Comparison of ENCODE assay signal across 9 mouse cellular contexts in the genomic region with DNA sequence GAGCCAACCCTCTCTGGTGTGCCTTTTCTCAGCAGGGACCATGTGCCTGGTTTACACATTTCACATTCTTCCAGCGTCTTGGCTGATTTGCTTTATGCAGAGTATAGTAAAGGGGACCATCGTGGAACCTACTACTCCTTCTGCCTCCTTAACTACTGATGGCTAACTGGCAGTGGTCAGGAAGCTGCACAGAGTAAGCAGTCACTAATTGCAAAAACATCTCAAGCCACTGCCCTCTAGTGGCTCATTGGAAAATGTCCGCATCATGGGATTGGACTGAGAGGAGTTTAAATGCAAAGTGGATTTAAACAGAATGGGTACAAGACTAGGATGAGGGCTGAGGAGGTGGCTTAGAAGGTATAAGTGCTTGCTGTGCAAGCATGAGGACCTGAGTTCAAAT. TPM values are rescaled to one million over a fixed set of nuclear protein-coding genes. Genes with fewer than 3 reads are reported as not detected.
DNase-seq lines count a peak whose midpoint lies in the region; ATAC-seq and TF ChIP-seq lines count a peak whose summit lies in the region.
"Had no signal": no experiment of that assay in that cellular context is flagged by ENCODE, and none has a peak within 500 bp of the region (broad histone marks: within the 10 kb centered on the region; RNA-seq: fewer than 3 reads in every experiment).

No protein-coding gene starts in this region.

- H3K9ac ChIP-seq in neural tube, embryonic 15.5 days (replicated peaks): no peak overlapping the region
- no peak overlapping the region for H3K9ac ChIP-seq in midbrain, embryonic 13.5 days (replicated peaks)

- no peak for ATAC-seq in neural tube, embryonic 15.5 days (ENCODE audit: low FRiP score)
- peak; percentile 65 to 72 for ATAC-seq in hematopoietic stem cell, adult 5-6 weeks (replicated peaks in 1 of 2; ENCODE audit: insufficient read depth in 1 of 2, low FRiP score in 2 of 2, low TSS enrichment in 1 of 2, low read depth in 1 of 2, poor library complexity in 2 of 2, severe bottlenecking in 2 of 2)
- peak; percentile 81 for ATAC-seq in midbrain, embryonic 13.5 days

- TF ChIP-seq CTCF in cerebellum, adult 2 months (IDR thresholded peaks at IDR 0.05; ENCODE audit: borderline replicate concordance, insufficient read depth, low read depth, low read length): peak; percentile 48; the same call in 1 of the 2 replicates
- peak; percentile 85 for TF ChIP-seq CTCF in layer of hippocampus, adult 2 months (conservative IDR thresholded peaks at IDR 0.05)

- 25% methylated on average over 3 of the region's 3 CpGs for WGBS in neural tube, embryonic 15.5 days
- 16% methylated on average over 3 of the region's 3 CpGs for WGBS in cerebellum, adult 2 months
- WGBS in midbrain, embryonic 13.5 days: 23% methylated on average over 3 of the region's 3 CpGs

- no peak overlapping the region for H3K4me3 ChIP-seq in neural tube, embryonic 15.5 days (replicated peaks)
- H3K4me3 ChIP-seq in cerebellum, adult 2 months (replicated peaks; ENCODE audit: insufficient read depth, low read depth, low read length): no peak overlapping the region
- H3K4me3 ChIP-seq in layer of hippocampus, adult 2 months: no peak overlapping the region
- no peak overlapping the region for H3K4me3 ChIP-seq in midbrain, embryonic 13.5 days (replicated peaks)

- H3K27ac ChIP-seq in neural tube, embryonic 15.5 days (replicated peaks): no peak overlapping the region
- H3K27ac ChIP-seq in cerebellum, adult 2 months (ENCODE audit: insufficient read depth, low read length): no peak overlapping the region
- H3K27ac ChIP-seq in layer of hippocampus, adult 2 months: no peak overlapping the region
- no peak overlapping the region for H3K27ac ChIP-seq in midbrain, embryonic 13.5 days

- no peaks in the 10 kb centered on the region for H3K9me3 ChIP-seq in neural tube, embryonic 15.5 days (replicated peaks)
- no peaks in the 10 kb centered on the region for H3K9me3 ChIP-seq in midbrain, embryonic 13.5 days

- H3K4me1 ChIP-seq in neural tube, embryonic 15.5 days: no peaks in the 10 kb centered on the region
- H3K4me1 ChIP-seq in cerebellum, adult 2 months (ENCODE audit: control insufficient read depth, insufficient read depth, low read length): no peaks in the 10 kb centered on the region
- no peaks in the 10 kb centered on the region for H3K4me1 ChIP-seq in midbrain, embryonic 13.5 days (replicated peaks)

- H3K4me2 ChIP-seq in neural tube, embryonic 15.5 days: no peak overlapping the region
- H3K4me2 ChIP-seq in midbrain, embryonic 13.5 days (replicated peaks): no peak overlapping the region

- no peak for TF ChIP-seq POLR2A in cerebellum, adult 2 months (IDR thresholded peaks at IDR 0.05; ENCODE audit: borderline replicate concordance, insufficient read depth, low read length)

- DNase-seq in neural tube, embryonic 10.5 days (ENCODE audit: extremely low spot score, low spot score): peak; percentile 57
- DNase-seq in cerebellum, adult 2 months: peak; percentile 17
- peak; percentile 9 to 23 for DNase-seq in layer of hippocampus, adult 2 months (ENCODE audit: low spot score in 2 of 2)
- no peak for DNase-seq in urinary bladder, postnatal 36 days (ENCODE audit: low spot score in 2 of 2)
- no peak for DNase-seq in gastrocnemius, postnatal 36 days

- intact Hi-C loops in gastrocnemius, postnatal 36 days (cut with DNase I): no loop called here

- H3K36me3 ChIP-seq in neural tube, embryonic 15.5 days: no peaks in the 10 kb centered on the region
- H3K36me3 ChIP-seq in midbrain, embryonic 13.5 days: no peaks in the 10 kb centered on the region

- no peaks in the 10 kb centered on the region for H3K27me3 ChIP-seq in neural tube, embryonic 15.5 days (replicated peaks)
- no peaks in the 10 kb centered on the region for H3K27me3 ChIP-seq in cerebellum, adult 2 months (ENCODE audit: control insufficient read depth, insufficient read depth, low read length)
- no peaks in the 10 kb centered on the region for H3K27me3 ChIP-seq in midbrain, embryonic 13.5 days

RNA-seq across cellular contexts. Expression of a gene that starts 14.7 kb away (rescaled TPM):
- polyA plus RNA-seq in neural tube, embryonic 15.5 days (2015; fragmentation: Nextera tagmentation; extraction: Ambion mirVana): 0.14 and 0.34 TPM in 2 replicates
- 0.18 and 0.19 TPM in 2 replicates for polyA plus RNA-seq in cerebellum, adult 2 months (2012; rRNA removed)
- total RNA-seq in hematopoietic stem cell, adult 5-6 weeks (2017): 5.4 and 5.6 TPM in 2 replicates
- total RNA-seq in layer of hippocampus, adult 2 months (2021): not detected
- not detected in 2 replicates for polyA plus RNA-seq in midbrain, embryonic 13.5 days (2015; fragmentation: Nextera tagmentation; extraction: Ambion mirVana)
- not detected for total RNA-seq in gastrocnemius, postnatal 36 days (2021)
- total RNA-seq: layer of hippocampus, adult 8-10 months had no signal

Comparison
In these comparisons a context has a peak if more than half of its experiments do, and no peak if none do; other contexts are left out.
1. DNase-seq: peak in neural tube, embryonic 10.5 days (single experiment), cerebellum, adult 2 months (2 of 2) and layer of hippocampus, adult 2 months (2 of 2); none in urinary bladder, postnatal 36 days (0 of 2) and gastrocnemius, postnatal 36 days (0 of 2).